Mouse (Mus musculus) kidney, postnatal 0 days (tissue): ENCODE data around the gene Sptssb. TPM values are rescaled to one million over a fixed set of nuclear protein-coding genes. Genes with fewer than 3 reads are reported as not detected.

Experiments used
- ATAC-seq: fragments of 200-750 bp; cut with Nextera tagmentation; replicated peaks from 2 replicates; pipeline ENCODE4 v1.8.0; 2017; ENCODE audit warnings: low read depth, moderate number of reproducible peaks, moderate TSS enrichment, moderate library complexity; ENCODE audit not compliant: low FRiP score
- DNase-seq: peaks from one replicate; pipeline ENCODE4 v3.0.0-alpha.2; 2016; ENCODE audit warnings: low spot score
- H3K27ac ChIP-seq: fragments of 300-500 bp; sonication (generic); 2 replicates; pipeline ENCODE4 v1.5.1; 2014; ENCODE audit warnings: mild to moderate bottlenecking
- H3K27me3 ChIP-seq: fragments of 300-500 bp; sonication (generic); 2 replicates; pipeline ENCODE4 v1.6.1; 2014; ENCODE audit warnings: low read length, mixed read lengths; ENCODE audit not compliant: insufficient read depth
- H3K36me3 ChIP-seq: fragments of 300-500 bp; sonication (generic); 2 replicates; pipeline ENCODE4 v1.6.1; 2014; ENCODE audit warnings: low read length, mixed read lengths; ENCODE audit not compliant: insufficient read depth
- H3K4me1 ChIP-seq: fragments of 300-500 bp; sonication (generic); replicated peaks from 2 replicates; pipeline ENCODE4 v1.6.1; 2014; ENCODE audit warnings: antibody characterized with exemption, low read length, mixed read lengths; ENCODE audit not compliant: insufficient read depth
- H3K4me2 ChIP-seq: fragments of 300-500 bp; sonication (generic); 2 replicates; pipeline ENCODE4 v1.6.1; 2014; ENCODE audit warnings: mild to moderate bottlenecking, low read length, moderate library complexity, mixed read lengths
- H3K4me3 ChIP-seq: fragments of 300-500 bp; sonication (generic); replicated peaks from 2 replicates; pipeline ENCODE4 v1.5.1; 2014; ENCODE audit warnings: low read depth, low read length
- H3K9ac ChIP-seq: fragments of 300-500 bp; sonication (generic); 2 replicates; pipeline ENCODE4 v1.6.1; 2014; ENCODE audit warnings: low read depth, low read length
- H3K9me3 ChIP-seq: fragments of 300-500 bp; sonication (generic); replicated peaks from 2 replicates; pipeline ENCODE4 v1.6.1; 2016; ENCODE audit warnings: low read length, inconsistent platforms, mixed read lengths
- CTCF ChIP-seq: IDR thresholded peaks from 2 replicates; pipeline ENCODE4 v1.5.1; 2016; ENCODE audit warnings: antibody characterized with exemption, low read depth, mild to moderate bottlenecking, moderate library complexity
- WGBS: fragments of 180-500 bp; shearing (Covaris S2); extraction: QIAGEN DNeasy Blood & Tissue Kit; methylation state at CpG from one replicate; pipeline ENCODE4 v1.1.7; 2014; 5-methylcytosine and 5-hydroxymethylcytosine counted together
- polyA plus RNA-seq: library from polyadenylated mRNA; unstranded; fragments of >200 nt; fragmentation: Nextera tagmentation; extraction: Ambion mirVana; gene quantifications from 2 replicates; pipeline ENCODE4 v1.2.1, GENCODE M21; 2015

Gene Sptssb
- polyA plus RNA-seq, 1 experiment from 2014 or later: 23.0 TPM

DNA sequence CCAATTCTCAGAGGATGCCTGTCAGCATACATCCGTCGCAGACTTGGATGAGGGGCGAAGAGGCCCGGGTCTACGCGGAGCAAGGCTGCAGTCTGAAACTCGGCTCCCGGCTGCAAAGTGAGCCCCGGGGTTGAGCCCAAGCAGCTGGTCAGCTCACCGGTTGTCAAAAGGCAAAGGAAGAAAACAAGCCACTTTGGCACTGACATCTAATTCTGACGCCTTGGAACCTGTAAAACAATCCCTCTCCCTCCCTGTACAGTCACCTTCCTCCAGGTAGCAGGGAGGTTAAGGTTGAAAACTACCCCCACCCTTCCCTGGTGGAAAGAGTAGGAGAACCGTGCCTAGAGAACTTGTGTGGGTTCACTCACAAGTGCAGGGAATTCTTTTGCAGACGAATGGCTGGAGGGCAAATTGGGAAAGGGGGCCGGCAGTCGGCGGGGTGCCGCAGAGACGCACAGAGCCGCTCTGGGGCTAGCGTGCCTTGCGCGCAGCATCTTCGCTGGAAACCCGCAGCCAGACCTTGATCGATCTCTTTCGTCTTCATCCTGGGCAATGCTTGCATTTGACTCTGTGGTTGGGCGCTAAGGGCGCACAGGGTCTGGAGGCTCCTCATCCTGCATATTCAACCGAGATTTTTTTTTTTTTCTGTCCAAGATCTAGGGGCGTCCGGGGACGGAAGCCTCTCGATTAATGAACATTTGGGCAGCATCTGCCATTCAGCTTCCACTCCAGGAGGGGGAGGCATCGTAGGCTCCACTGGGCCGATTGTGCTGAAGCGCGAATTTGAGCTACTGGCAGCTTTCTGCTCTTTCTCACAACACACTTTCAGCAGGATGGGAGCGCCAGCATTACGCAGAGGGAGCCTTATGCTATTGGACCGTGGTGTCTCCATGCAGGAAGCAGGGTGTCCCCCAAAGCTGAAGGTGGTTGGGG, 1.1 kb upstream of the Sptssb start:
- ATAC-seq: 0 out of 2 replicates have a peak, but pooled peaks have one; percentile 36
- TF ChIP-seq CTCF: peak; percentile 45
- under 1% methylated on average over 40 of the region's 40 CpGs for WGBS

DNA sequence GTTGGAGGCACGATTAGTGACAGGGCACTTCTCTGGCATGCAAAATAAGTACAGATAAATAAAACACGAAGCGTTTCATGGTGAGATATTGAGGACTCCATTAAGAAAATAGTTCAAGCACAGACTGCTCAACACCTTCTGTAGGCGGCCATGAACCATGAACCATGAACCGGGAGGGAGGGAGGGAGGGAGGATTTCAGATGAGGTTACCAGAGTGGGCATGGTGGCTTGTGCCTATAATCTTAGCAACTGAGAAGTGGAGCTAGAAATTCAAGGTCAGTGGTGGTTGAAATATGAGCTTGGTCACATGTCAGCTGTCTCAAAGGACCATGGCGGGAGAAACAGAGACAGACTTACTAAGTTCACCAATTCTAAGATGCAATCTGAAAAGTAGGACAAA, 20.3 kb downstream of the Sptssb start:
- H3K9ac ChIP-seq: no peak overlapping the region
- H3K9me3 ChIP-seq: no peaks in the 10 kb centered on the region
- no peak for TF ChIP-seq CTCF
- no peaks in the 10 kb centered on the region for H3K36me3 ChIP-seq
- no peak overlapping the region for H3K4me3 ChIP-seq
- no peaks in the 10 kb centered on the region for H3K27me3 ChIP-seq
- 44% methylated on average over 6 of the region's 6 CpGs for WGBS
- DNase-seq: peak; percentile 49
- H3K27ac ChIP-seq: no peak overlapping the region
- H3K4me1 ChIP-seq: no peaks in the 10 kb centered on the region
- H3K4me2 ChIP-seq: no peak overlapping the region
- no peak for ATAC-seq

More for the DNA sequence above, 1.1 kb upstream of the Sptssb start:
- peak; percentile 58 for DNase-seq
- no peaks in the 10 kb centered on the region for H3K9me3 ChIP-seq
- peak overlapping the region; percentile 37 for H3K4me3 ChIP-seq
- no peaks in the 10 kb centered on the region for H3K36me3 ChIP-seq
- no peak overlapping the region for H3K27ac ChIP-seq
- H3K27me3 ChIP-seq: no peaks in the 10 kb centered on the region
- H3K4me1 ChIP-seq: no peaks in the 10 kb centered on the region
- H3K4me2 ChIP-seq: peak overlapping the region; percentile 69
- H3K9ac ChIP-seq: 0 out of 2 replicates have a peak overlapping the region, but pooled peaks have one; percentile 27

DNA sequence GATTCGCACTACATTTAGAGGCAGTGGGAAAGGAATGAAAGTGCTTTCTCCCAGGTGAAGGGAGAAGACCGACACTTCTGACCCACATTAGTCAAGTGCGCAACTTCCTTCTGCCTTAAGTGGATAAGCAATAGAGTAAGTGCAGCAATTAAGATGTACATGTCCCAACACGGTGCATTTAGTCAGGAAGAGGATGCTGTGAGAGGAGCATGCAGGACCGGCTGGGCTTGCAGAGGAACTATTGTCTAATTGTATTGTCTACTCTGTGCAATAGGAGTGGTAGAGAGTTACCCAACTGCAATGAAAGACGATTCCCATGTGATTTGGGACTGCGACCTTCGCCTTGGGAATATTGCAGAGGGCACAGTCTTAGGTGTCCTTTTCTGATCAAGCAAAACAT, 30.2 kb downstream of the Sptssb start:
- H3K9ac ChIP-seq: no peak overlapping the region
- no peaks in the 10 kb centered on the region for H3K36me3 ChIP-seq
- no peaks in the 10 kb centered on the region for H3K27me3 ChIP-seq
- H3K4me3 ChIP-seq: no peak overlapping the region
- WGBS: 83% methylated on average over 8 of the region's 8 CpGs
- H3K4me1 ChIP-seq: no peaks in the 10 kb centered on the region
- H3K9me3 ChIP-seq: no peaks in the 10 kb centered on the region
- TF ChIP-seq CTCF: no peak
- DNase-seq: no peak
- H3K27ac ChIP-seq: no peak overlapping the region
- no peak for ATAC-seq
- no peak overlapping the region for H3K4me2 ChIP-seq

DNA sequence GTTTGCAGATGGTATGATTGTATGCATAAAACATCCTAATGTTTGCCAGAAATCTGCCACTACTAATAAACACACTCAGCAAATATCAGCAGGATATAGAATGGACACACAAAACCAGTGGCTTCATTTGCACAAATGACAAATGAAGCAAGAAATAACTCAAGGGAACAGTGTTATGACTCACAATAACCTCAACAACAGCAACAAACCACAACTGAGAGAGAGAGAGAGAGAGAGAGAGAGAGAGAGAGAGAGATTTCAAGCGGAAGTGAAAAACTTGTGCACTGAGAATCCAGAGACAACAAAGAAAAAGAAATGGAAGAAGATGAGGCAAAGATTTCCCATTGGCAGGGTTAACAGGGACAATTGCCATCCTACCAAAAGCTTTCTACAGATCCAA, 35.2 kb downstream of the Sptssb start:
- no peak for TF ChIP-seq CTCF
- no peak overlapping the region for H3K9ac ChIP-seq
- no peak for DNase-seq

DNA sequence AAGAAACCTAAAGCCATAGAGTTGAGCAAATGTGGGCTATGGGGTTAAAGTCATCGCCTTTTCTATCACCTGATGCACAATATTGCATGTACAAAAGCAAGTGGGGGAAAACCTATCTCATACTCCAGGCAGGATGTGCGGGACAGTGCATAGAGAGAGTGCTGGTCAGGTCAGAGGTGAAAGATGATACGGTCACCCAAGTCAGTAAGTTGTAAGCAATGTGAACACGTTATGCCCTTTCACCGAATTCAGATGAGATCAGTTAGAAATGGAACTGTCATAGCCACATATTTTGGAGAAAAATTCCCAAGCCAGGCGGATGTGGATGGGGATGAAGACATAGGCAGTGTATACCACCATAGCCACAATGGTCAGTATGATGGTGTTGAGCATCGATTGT, 39.1 kb downstream of the Sptssb start:
- H3K36me3 ChIP-seq: no peaks in the 10 kb centered on the region
- no peaks in the 10 kb centered on the region for H3K27me3 ChIP-seq
- no peak overlapping the region for H3K9ac ChIP-seq
- no peak overlapping the region for H3K4me3 ChIP-seq
- WGBS: 85% methylated on average over 7 of the region's 7 CpGs
- no peaks in the 10 kb centered on the region for H3K9me3 ChIP-seq
- no peak overlapping the region for H3K4me2 ChIP-seq
- no peaks in the 10 kb centered on the region for H3K4me1 ChIP-seq
- no peak overlapping the region for H3K27ac ChIP-seq
- DNase-seq: no peak
- TF ChIP-seq CTCF: no peak
- no peak for ATAC-seq

More for the DNA sequence above, 35.2 kb downstream of the Sptssb start:
- Histone ChIP-seq H3K4me1 (no peaks in the 10 kb centered on the region), H3K9me3 (no peaks in the 10 kb centered on the region), H3K36me3 (no peaks in the 10 kb centered on the region), H3K27ac (no peak overlapping the region), H3K4me3 (no peak overlapping the region), H3K4me2 (no peak overlapping the region), H3K27me3 (no peaks in the 10 kb centered on the region)
- WGBS: 93% methylated on average over 1 of the region's 1 CpGs
- ATAC-seq: no peak

DNA sequence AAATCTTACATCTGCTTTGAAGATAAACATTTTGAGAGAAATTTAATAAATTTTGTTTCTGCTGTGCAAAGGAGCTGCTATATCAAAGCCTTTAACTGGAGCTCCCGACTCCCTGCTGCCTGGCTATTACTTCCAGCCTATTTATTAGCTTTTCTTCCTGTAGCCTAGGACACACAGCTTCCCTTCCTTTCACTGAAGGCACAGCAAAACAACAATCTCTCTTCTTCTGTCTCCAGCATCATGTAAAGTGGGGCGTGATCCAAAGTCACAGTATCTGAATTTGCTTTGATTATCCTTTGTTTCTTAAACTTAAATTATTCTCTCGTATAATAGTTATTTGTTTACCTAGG, 39.9 kb downstream of the Sptssb start:
- no peaks in the 10 kb centered on the region for H3K36me3 ChIP-seq
- DNase-seq: peak; percentile 37
- no peak for TF ChIP-seq CTCF

More for the DNA sequence above, 39.9 kb downstream of the Sptssb start:
- H3K4me2 ChIP-seq: no peak overlapping the region
- H3K9me3 ChIP-seq: no peaks in the 10 kb centered on the region
- WGBS: 41% methylated on average over 3 of the region's 3 CpGs
- H3K27me3 ChIP-seq: no peaks in the 10 kb centered on the region
- no peaks in the 10 kb centered on the region for H3K4me1 ChIP-seq
- no peak overlapping the region for H3K4me3 ChIP-seq
- H3K27ac ChIP-seq: no peak overlapping the region
- no peak for ATAC-seq
- no peak overlapping the region for H3K9ac ChIP-seq
